Comparison of ENCODE assay signal across 22 mouse cellular contexts in the genomic region with DNA sequence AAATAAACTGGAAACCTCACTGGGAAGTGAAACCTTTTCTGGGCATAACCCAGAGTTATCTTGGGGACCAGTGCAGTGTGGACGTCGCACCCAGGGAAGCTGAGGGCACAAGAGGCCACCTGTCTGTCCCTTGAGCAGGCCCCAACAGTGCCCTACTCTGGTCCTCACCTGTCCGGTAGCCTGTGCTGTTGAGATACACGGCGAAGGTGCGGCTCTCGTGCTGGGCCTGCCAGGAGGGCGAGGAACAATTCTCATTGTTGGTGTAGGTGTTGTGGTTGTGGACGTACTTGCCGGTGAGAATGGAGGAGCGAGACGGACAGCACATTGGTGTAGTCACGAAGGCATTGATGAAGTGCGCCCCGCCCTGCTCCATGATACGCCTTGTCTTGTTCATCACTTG. TPM values are rescaled to one million over a fixed set of nuclear protein-coding genes. Genes with fewer than 3 reads are reported as not detected.
DNase-seq lines count a peak whose midpoint lies in the region; ATAC-seq and TF ChIP-seq lines count a peak whose summit lies in the region.
"Had no signal": no experiment of that assay in that cellular context is flagged by ENCODE, and none has a peak within 500 bp of the region (broad histone marks: within the 10 kb centered on the region; RNA-seq: fewer than 3 reads in every experiment).

No protein-coding gene starts in this region.

- H3K4me1 ChIP-seq in heart, adult 2 months (ENCODE audit: control insufficient read depth, insufficient read depth, low read length), result peaks cover 2% of the 10 kb centered on the region; the same call in 1 of the 2 replicates
- peaks cover 29% of the 10 kb centered on the region for H3K4me1 ChIP-seq in kidney, embryonic 16.5 days (ENCODE audit: insufficient read depth, low read length)
- peaks cover 25% of the 10 kb centered on the region for H3K4me1 ChIP-seq in brown adipose tissue, adult 24 weeks (ENCODE audit: control insufficient read depth, insufficient read depth, insufficient read length, low read length)
- H3K4me1 ChIP-seq in stomach, postnatal 0 days (replicated peaks; ENCODE audit: control insufficient read depth, insufficient read depth), result no peaks in the 10 kb centered on the region

- no peaks in the 10 kb centered on the region for H3K27me3 ChIP-seq in heart, adult 2 months (ENCODE audit: control insufficient read depth, insufficient read depth, low read length)
- no peaks in the 10 kb centered on the region for H3K27me3 ChIP-seq in kidney, embryonic 16.5 days (ENCODE audit: insufficient read depth, low read length)
- H3K27me3 ChIP-seq in stomach, postnatal 0 days (ENCODE audit: control insufficient read depth, insufficient read depth, low read length), result no peaks in the 10 kb centered on the region
- H3K27me3 ChIP-seq: embryonic facial prominence, embryonic 12.5 days; embryonic facial prominence, embryonic 15.5 days; intestine, embryonic 15.5 days had no signal

- no peak for TF ChIP-seq POLR2A in heart, adult 2 months (IDR thresholded peaks at IDR 0.05; ENCODE audit: insufficient read depth, low read depth, low read length)

- no peak overlapping the region for H3K4me3 ChIP-seq in heart, adult 2 months
- H3K4me3 ChIP-seq in kidney, embryonic 16.5 days (ENCODE audit: low read length), result no peak overlapping the region
- H3K4me3 ChIP-seq in brown adipose tissue, adult 24 weeks (ENCODE audit: insufficient read depth, low read depth, low read length), result no peak overlapping the region
- no peak overlapping the region for H3K4me3 ChIP-seq in stomach, postnatal 0 days (ENCODE audit: low read depth, low read length)
- H3K4me3 ChIP-seq: embryonic facial prominence, embryonic 12.5 days; embryonic facial prominence, embryonic 15.5 days; heart, embryonic 10.5 days; hindbrain, embryonic 10.5 days; hindbrain, embryonic 13.5 days; intestine, embryonic 15.5 days had no signal

- no peak for ATAC-seq in kidney, embryonic 16.5 days (ENCODE audit: low FRiP score, low TSS enrichment)
- 0 out of 2 replicates have a peak, but pooled peaks have one; percentile 34 for ATAC-seq in stomach, postnatal 0 days (ENCODE audit: low FRiP score, low TSS enrichment)
- ATAC-seq: activated CD4-positive, CD25-positive, alpha-beta regulatory T cell, adult 4 months; CD4-positive, CD25-positive, alpha-beta regulatory T cell, adult 4 months; forebrain, embryonic 14.5 days; forebrain, postnatal 0 days; hindbrain, embryonic 16.5 days; intestine, embryonic 15.5 days had no signal

- H3K9me3 ChIP-seq in kidney, embryonic 16.5 days (ENCODE audit: low read length), result no peaks in the 10 kb centered on the region
- H3K9me3 ChIP-seq in stomach, postnatal 0 days (ENCODE audit: control insufficient read depth, low read length), result no peaks in the 10 kb centered on the region
- H3K9me3 ChIP-seq: embryonic facial prominence, embryonic 12.5 days; embryonic facial prominence, embryonic 15.5 days; heart, embryonic 10.5 days; hindbrain, embryonic 10.5 days; hindbrain, embryonic 13.5 days; intestine, embryonic 15.5 days had no signal

- no peak for TF ChIP-seq CTCF in heart, adult 2 months (IDR thresholded peaks at IDR 0.05)
- no peak for TF ChIP-seq CTCF in stomach, postnatal 0 days (IDR thresholded peaks at IDR 0.05; ENCODE audit: low read depth)

- DNase-seq in heart, adult 2 months, result no peak
- no peak for DNase-seq in heart, postnatal 10 days
- DNase-seq in kidney, adult 9 months, result no peak
- no peak for DNase-seq in stomach, postnatal 0 days (ENCODE audit: low spot score)
- DNase-seq in left cerebral cortex, postnatal 4 days, result no peak
- DNase-seq: cerebellum, adult 11 months; cerebellum, adult 2 months; cerebellum, adult 9-11 months; cerebellum, postnatal 25 days; forebrain, postnatal 0 days had no signal

- peak overlapping the region; percentile 55 for H3K27ac ChIP-seq in heart, adult 2 months
- H3K27ac ChIP-seq in kidney, embryonic 16.5 days (ENCODE audit: low read length), result peak overlapping the region; percentile 69
- peak overlapping the region; percentile 39; the same call in 1 of the 2 replicates for H3K27ac ChIP-seq in brown adipose tissue, adult 24 weeks (replicated peaks; ENCODE audit: low read depth, low read length)
- no peak overlapping the region for H3K27ac ChIP-seq in stomach, postnatal 0 days (replicated peaks)
- H3K27ac ChIP-seq: embryonic facial prominence, embryonic 12.5 days; embryonic facial prominence, embryonic 15.5 days; heart, embryonic 10.5 days; hindbrain, embryonic 10.5 days; hindbrain, embryonic 13.5 days; intestine, embryonic 15.5 days had no signal

- no peaks in the 10 kb centered on the region for H3K79me2 ChIP-seq in heart, adult 2 months (replicated peaks; ENCODE audit: control insufficient read depth, insufficient read depth, low read length)

- no peak for TF ChIP-seq EP300 in heart, adult 2 months (IDR thresholded peaks at IDR 0.05; ENCODE audit: insufficient read depth, low read depth, low read length)
- no peak for TF ChIP-seq EP300 in stomach, postnatal 0 days (optimal IDR thresholded peaks at IDR 0.05)

- H3K4me2 ChIP-seq in kidney, embryonic 16.5 days (replicated peaks; ENCODE audit: low read depth, low read length), result no peak overlapping the region
- no peak overlapping the region for H3K4me2 ChIP-seq in stomach, postnatal 0 days (replicated peaks; ENCODE audit: low read depth)
- H3K4me2 ChIP-seq: embryonic facial prominence, embryonic 12.5 days; embryonic facial prominence, embryonic 15.5 days; hindbrain, embryonic 13.5 days; intestine, embryonic 15.5 days had no signal

- intact Hi-C loops in heart, adult 2 months (cut with DNase I), result no loop called here
- intact Hi-C loops in heart, postnatal 10 days (cut with DNase I), result no loop called here
- intact Hi-C loops in left cerebral cortex, postnatal 4 days (cut with DNase I), result no loop called here

- H3K36me3 ChIP-seq in heart, adult 2 months (ENCODE audit: control insufficient read depth, insufficient read depth, low read length), result no peaks in the 10 kb centered on the region
- peaks cover 11% of the 10 kb centered on the region; the same call in 1 of the 2 replicates for H3K36me3 ChIP-seq in kidney, embryonic 16.5 days (ENCODE audit: insufficient read depth, low read length)
- 0 out of 2 replicates have a peak, but pooled peaks cover 2% of the 10 kb centered on the region for H3K36me3 ChIP-seq in stomach, postnatal 0 days (ENCODE audit: control insufficient read depth, insufficient read depth, low read length)

- H3K9ac ChIP-seq in heart, adult 2 months (ENCODE audit: low read depth, low read length), result no peak overlapping the region
- H3K9ac ChIP-seq in kidney, embryonic 16.5 days (replicated peaks; ENCODE audit: low read length), result no peak overlapping the region
- no peak overlapping the region for H3K9ac ChIP-seq in stomach, postnatal 0 days (ENCODE audit: low read length)
- H3K9ac ChIP-seq: embryonic facial prominence, embryonic 12.5 days; embryonic facial prominence, embryonic 15.5 days; forebrain, postnatal 0 days; hindbrain, embryonic 13.5 days; intestine, embryonic 15.5 days had no signal

- WGBS in heart, adult 2 months, result 94% methylated on average over 16 of the region's 16 CpGs
- 93% methylated on average over 16 of the region's 16 CpGs for WGBS in kidney, embryonic 16.5 days
- 89% methylated on average over 16 of the region's 16 CpGs for WGBS in stomach, postnatal 0 days

RNA-seq across cellular contexts. Expression of a gene that starts 38.8 kb away (rescaled TPM):
- total RNA-seq in heart, adult 2 months (2021), result 10 to 100 TPM; 38.5 to 43.9 TPM
- 51.0 and 75.1 TPM in 2 replicates for polyA plus RNA-seq in heart, adult 2 months (2012; rRNA removed)
- total RNA-seq in heart, postnatal 10 days (2021), result 10 to 100 TPM; 84.5 to 88.7 TPM
- polyA plus RNA-seq in kidney, embryonic 16.5 days (2015; fragmentation: Nextera tagmentation; extraction: Ambion mirVana), result 52.7 and 54.8 TPM in 2 replicates
- 40.8 and 47.5 TPM in 2 replicates for polyA plus RNA-seq in brown adipose tissue, adult 24 weeks (2012; ENCODE audit: insufficient read depth, insufficient read length, missing spikeins)
- 44.2 and 49.1 TPM in 2 replicates for polyA plus RNA-seq in stomach, postnatal 0 days (2015; fragmentation: Nextera tagmentation; extraction: Ambion mirVana)
- total RNA-seq in left cerebral cortex, postnatal 4 days (2021), result 100 to 1,000 TPM; 153 to 162 TPM
